Mouse (Mus musculus): ENCODE measurements around the gene Sulf2. TPM values are rescaled to one million over a fixed set of nuclear protein-coding genes. Genes with fewer than 3 reads are reported as not detected.

Sulf2 gene
- polyA plus RNA-seq, 1 experiment: 20.0 TPM

DNA sequence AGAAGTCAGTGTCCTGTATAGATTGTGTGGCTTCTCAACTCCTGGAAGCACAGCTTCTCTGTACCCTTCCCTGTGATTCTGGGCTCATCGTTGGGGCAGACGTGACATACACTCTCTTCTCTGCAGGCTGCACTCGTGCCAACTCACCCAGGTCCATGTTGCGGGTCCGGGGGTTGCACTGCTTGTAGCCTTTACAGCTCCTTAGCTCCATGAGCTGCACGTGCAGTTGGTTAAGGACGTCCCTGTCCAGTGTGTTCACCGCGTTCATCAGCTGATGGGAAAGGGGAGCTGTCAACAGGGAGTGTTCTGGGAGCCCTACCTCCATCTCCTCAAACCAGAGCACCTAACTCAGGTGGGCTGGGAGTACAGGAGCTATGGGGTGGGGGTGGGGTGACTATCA, 78.1 kb downstream of the Sulf2 start:
- 84% methylated on average over 9 of the region's 9 CpGs for WGBS
- Histone ChIP-seq H3K4me3 (ENCODE audit: extremely low read depth, insufficient read depth, insufficient read length) (no peak overlapping the region), H3K4me1 (ENCODE audit: control insufficient read depth, insufficient read depth, insufficient read length) (no peaks in the 10 kb centered on the region)

DNA sequence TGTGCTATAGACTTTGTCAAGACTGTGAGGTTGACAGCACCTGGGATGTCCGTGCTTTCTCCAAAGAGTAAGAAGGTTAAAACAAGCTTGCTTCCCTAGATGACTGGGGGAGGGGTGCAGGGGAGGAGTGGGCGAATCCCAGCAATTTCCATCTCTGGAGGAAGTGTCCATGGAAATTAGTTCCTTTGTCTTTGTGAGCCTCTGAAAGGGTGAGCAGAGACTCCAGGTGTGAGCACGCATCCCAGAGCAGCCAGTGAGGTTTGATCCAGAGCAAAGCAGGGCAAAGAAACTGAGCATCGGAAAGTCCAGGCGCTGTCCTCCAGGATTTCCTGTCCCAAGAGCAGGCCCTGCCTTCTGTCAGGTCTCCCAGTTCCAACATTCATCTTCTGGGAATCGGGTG, 81.1 kb downstream of the Sulf2 start:
- Histone ChIP-seq H3K36me3 (ENCODE audit: control insufficient read depth, insufficient read depth, low read length) (peaks cover 22% of the 10 kb centered on the region), H3K4me1 (ENCODE audit: control insufficient read depth, insufficient read depth, insufficient read length) (no peaks in the 10 kb centered on the region), H3K4me3 (ENCODE audit: extremely low read depth, insufficient read depth, insufficient read length) (no peak overlapping the region), H3K27ac (ENCODE audit: insufficient read depth, low read length) (no peak overlapping the region), H3K27me3 (ENCODE audit: control insufficient read depth, insufficient read depth, low read length) (no peaks in the 10 kb centered on the region)
- no peak for DNase-seq (ENCODE audit: low read depth in 1 of 2, low spot score in 2 of 2)
- TF ChIP-seq POLR2A (IDR thresholded peaks at IDR 0.05; ENCODE audit: low read depth, low read length): no peak
- TF ChIP-seq CTCF (IDR thresholded peaks at IDR 0.05; ENCODE audit: extremely low read depth, insufficient read depth, insufficient read length, insufficient replicate concordance): no peak
- WGBS: 86% methylated on average over 6 of the region's 6 CpGs

More for the DNA sequence above, 78.1 kb downstream of the Sulf2 start:
- Histone ChIP-seq H3K27me3 (ENCODE audit: control insufficient read depth, insufficient read depth, low read length) (no peaks in the 10 kb centered on the region), H3K27ac (ENCODE audit: insufficient read depth, low read length) (no peak overlapping the region), H3K36me3 (ENCODE audit: control insufficient read depth, insufficient read depth, low read length) (peaks cover 3% of the 10 kb centered on the region; the same call in 1 of the 2 replicates)
- TF ChIP-seq CTCF (IDR thresholded peaks at IDR 0.05; ENCODE audit: extremely low read depth, insufficient read depth, insufficient read length, insufficient replicate concordance) (no peak), POLR2A (IDR thresholded peaks at IDR 0.05; ENCODE audit: low read depth, low read length) (no peak)
- DNase-seq (ENCODE audit: low read depth in 1 of 2, low spot score in 2 of 2): no peak

DNA sequence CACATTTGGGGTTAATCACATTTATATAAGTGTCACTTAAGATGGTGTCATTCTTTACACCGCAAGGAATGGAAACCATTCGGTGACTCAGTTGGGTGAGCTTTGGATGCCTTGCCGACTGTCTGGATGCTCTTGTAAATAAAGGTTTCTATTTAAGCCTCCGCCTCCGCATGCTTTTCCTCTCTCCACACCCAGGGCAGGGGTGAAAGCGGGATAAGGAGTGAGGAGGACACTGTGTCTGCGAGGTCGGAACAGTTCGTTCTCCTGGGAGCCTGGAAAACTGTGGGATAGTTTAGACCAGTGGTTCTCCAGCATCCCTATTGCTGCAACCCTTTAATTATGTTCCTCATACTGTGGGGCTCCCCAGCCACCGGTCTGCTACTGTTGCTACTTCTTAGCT, 82.4 kb downstream of the Sulf2 start:
- H3K4me1 ChIP-seq (ENCODE audit: control insufficient read depth, insufficient read depth, insufficient read length): no peaks in the 10 kb centered on the region
- H3K36me3 ChIP-seq (ENCODE audit: control insufficient read depth, insufficient read depth, low read length): peaks cover 34% of the 10 kb centered on the region
- 90% methylated on average over 10 of the region's 10 CpGs for WGBS
- no peaks in the 10 kb centered on the region for H3K27me3 ChIP-seq (ENCODE audit: control insufficient read depth, insufficient read depth, low read length)
- TF ChIP-seq CTCF (IDR thresholded peaks at IDR 0.05; ENCODE audit: extremely low read depth, insufficient read depth, insufficient read length, insufficient replicate concordance) (no peak), POLR2A (IDR thresholded peaks at IDR 0.05; ENCODE audit: low read depth, low read length) (no peak)
- H3K4me3 ChIP-seq (ENCODE audit: extremely low read depth, insufficient read depth, insufficient read length): no peak overlapping the region
- no peak for DNase-seq (ENCODE audit: low read depth in 1 of 2, low spot score in 2 of 2)
- no peak overlapping the region for H3K27ac ChIP-seq (ENCODE audit: insufficient read depth, low read length)

DNA sequence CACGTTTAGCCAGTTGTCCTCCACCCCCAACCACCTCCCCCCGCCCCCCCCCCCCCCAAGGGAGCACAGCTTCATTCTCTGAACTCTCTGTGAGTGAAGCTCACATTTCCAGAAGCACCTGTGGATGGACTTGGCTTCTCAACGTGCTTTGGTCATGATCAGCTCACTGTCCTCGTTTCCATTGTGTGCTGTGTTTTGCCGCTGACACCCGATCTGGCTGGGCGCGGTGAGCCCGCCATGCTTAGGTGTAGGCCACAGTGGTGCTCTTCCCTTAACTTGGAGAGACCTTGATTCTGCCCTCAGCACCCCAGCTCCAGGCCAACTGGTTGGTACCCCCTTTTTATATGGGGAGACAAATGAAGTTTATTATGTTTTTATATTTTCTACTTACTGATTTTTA, 83.6 kb downstream of the Sulf2 start:
- peaks cover 45% of the 10 kb centered on the region for H3K36me3 ChIP-seq (ENCODE audit: control insufficient read depth, insufficient read depth, low read length)
- no peak overlapping the region for H3K27ac ChIP-seq (ENCODE audit: insufficient read depth, low read length)
- WGBS: 92% methylated on average over 9 of the region's 9 CpGs
- TF ChIP-seq CTCF (IDR thresholded peaks at IDR 0.05; ENCODE audit: extremely low read depth, insufficient read depth, insufficient read length, insufficient replicate concordance) (no peak), POLR2A (IDR thresholded peaks at IDR 0.05; ENCODE audit: low read depth, low read length) (no peak)
- no peak for DNase-seq (ENCODE audit: low read depth in 1 of 2, low spot score in 2 of 2)
- no peaks in the 10 kb centered on the region for H3K27me3 ChIP-seq (ENCODE audit: control insufficient read depth, insufficient read depth, low read length)
- no peak overlapping the region for H3K4me3 ChIP-seq (ENCODE audit: extremely low read depth, insufficient read depth, insufficient read length)
- no peaks in the 10 kb centered on the region for H3K4me1 ChIP-seq (ENCODE audit: control insufficient read depth, insufficient read depth, insufficient read length)

DNA sequence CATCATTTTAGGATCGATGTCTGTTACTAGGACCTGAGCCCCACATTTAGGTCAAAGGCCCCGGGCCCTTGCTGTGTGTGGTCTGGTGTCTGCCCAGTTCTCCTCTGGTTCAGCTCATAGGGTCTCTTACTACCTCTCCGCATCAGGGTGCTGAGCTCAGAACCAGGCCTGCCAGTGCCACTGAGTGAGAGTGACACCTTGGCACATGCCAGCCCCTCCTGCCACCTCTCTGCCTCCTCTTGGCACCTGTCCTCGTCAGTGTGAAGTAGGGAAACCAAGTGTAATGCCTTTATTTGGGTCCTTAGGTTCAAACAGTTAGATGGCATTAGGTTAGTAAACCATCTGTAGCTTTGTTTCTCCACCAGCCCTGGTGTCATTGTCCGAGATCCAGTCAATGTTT, 84.0 kb downstream of the Sulf2 start:
- Histone ChIP-seq H3K36me3 (ENCODE audit: control insufficient read depth, insufficient read depth, low read length) (peaks cover 49% of the 10 kb centered on the region), H3K4me3 (ENCODE audit: extremely low read depth, insufficient read depth, insufficient read length) (no peak overlapping the region), H3K4me1 (ENCODE audit: control insufficient read depth, insufficient read depth, insufficient read length) (no peaks in the 10 kb centered on the region), H3K27ac (ENCODE audit: insufficient read depth, low read length) (no peak overlapping the region), H3K27me3 (ENCODE audit: control insufficient read depth, insufficient read depth, low read length) (no peaks in the 10 kb centered on the region)
- 94% methylated on average over 5 of the region's 5 CpGs for WGBS
- TF ChIP-seq CTCF (IDR thresholded peaks at IDR 0.05; ENCODE audit: extremely low read depth, insufficient read depth, insufficient read length, insufficient replicate concordance) (no peak), POLR2A (IDR thresholded peaks at IDR 0.05; ENCODE audit: low read depth, low read length) (no peak)
- no peak for DNase-seq (ENCODE audit: low read depth in 1 of 2, low spot score in 2 of 2)

DNA sequence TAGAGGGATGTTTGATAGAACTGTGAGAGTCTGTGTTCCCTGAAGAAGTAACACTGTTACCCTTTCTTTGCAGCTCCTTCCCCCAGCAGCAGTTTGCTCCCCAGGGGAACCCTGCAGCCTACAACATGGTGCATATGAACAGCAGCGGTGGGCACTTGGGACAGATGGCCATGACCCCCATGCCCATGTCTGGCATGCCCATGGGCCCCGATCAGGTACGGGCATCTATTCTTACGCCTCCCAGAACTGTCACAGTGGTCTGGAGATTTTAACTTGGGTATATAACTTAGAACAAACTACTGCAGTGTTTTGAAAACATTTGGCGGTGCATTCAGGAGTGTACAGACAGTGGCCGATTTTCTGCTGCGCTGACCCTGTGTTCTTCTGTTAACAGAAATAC, 85.7 kb downstream of the Sulf2 start:
- DNase-seq (ENCODE audit: low read depth in 1 of 2, low spot score in 2 of 2): no peak
- WGBS: 96% methylated on average over 7 of the region's 7 CpGs
- no peaks in the 10 kb centered on the region for H3K4me1 ChIP-seq (ENCODE audit: control insufficient read depth, insufficient read depth, insufficient read length)
- no peaks in the 10 kb centered on the region for H3K27me3 ChIP-seq (ENCODE audit: control insufficient read depth, insufficient read depth, low read length)
- H3K27ac ChIP-seq (ENCODE audit: insufficient read depth, low read length): no peak overlapping the region
- H3K36me3 ChIP-seq (ENCODE audit: control insufficient read depth, insufficient read depth, low read length): peaks cover 59% of the 10 kb centered on the region
- TF ChIP-seq POLR2A (IDR thresholded peaks at IDR 0.05; ENCODE audit: low read depth, low read length) (no peak), CTCF (IDR thresholded peaks at IDR 0.05; ENCODE audit: extremely low read depth, insufficient read depth, insufficient read length, insufficient replicate concordance) (no peak)
- H3K4me3 ChIP-seq (ENCODE audit: extremely low read depth, insufficient read depth, insufficient read length): no peak overlapping the region

DNA sequence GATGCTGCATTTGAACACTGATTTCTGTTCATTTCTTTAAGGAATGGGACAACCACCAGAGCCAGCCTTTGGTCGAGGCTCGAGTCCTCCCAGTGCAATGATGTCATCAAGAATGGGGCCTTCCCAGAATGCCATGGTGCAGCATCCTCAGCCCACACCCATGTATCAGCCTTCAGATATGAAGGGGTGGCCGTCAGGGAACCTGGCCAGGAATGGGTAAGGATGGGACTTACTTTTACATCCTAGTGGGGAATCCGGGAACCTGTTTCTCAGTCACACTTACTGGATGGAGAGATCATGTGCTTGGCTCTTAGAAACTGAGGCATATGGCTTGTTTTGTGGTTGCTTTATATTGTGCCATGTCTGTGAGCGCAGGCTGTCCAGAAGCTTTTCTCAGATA, 86.3 kb downstream of the Sulf2 start:
- 82% methylated on average over 5 of the region's 5 CpGs for WGBS
- peaks cover 62% of the 10 kb centered on the region for H3K36me3 ChIP-seq (ENCODE audit: control insufficient read depth, insufficient read depth, low read length)
- no peak overlapping the region for H3K27ac ChIP-seq (ENCODE audit: insufficient read depth, low read length)
- TF ChIP-seq CTCF (IDR thresholded peaks at IDR 0.05; ENCODE audit: extremely low read depth, insufficient read depth, insufficient read length, insufficient replicate concordance) (no peak), POLR2A (IDR thresholded peaks at IDR 0.05; ENCODE audit: low read depth, low read length) (no peak)
- H3K4me3 ChIP-seq (ENCODE audit: extremely low read depth, insufficient read depth, insufficient read length): no peak overlapping the region
- DNase-seq (ENCODE audit: low read depth in 1 of 2, low spot score in 2 of 2): no peak
- H3K4me1 ChIP-seq (ENCODE audit: control insufficient read depth, insufficient read depth, insufficient read length): no peaks in the 10 kb centered on the region
- H3K27me3 ChIP-seq (ENCODE audit: control insufficient read depth, insufficient read depth, low read length): no peaks in the 10 kb centered on the region

All from spleen, adult 2 months (tissue).